Mouse (Mus musculus): ENCODE measurements around the gene B3galt2. TPM values are rescaled to one million over a fixed set of nuclear protein-coding genes. Genes with fewer than 3 reads are reported as not detected.
"Not testable (repeated sequence)": the region's sequence is repeated elsewhere in the genome, so short reads cannot be mapped to it uniquely, and the experiment has no call there.

B3galt2 gene
- polyA plus RNA-seq, 1 experiment from 2014 or later = 7.0 TPM

DNA sequence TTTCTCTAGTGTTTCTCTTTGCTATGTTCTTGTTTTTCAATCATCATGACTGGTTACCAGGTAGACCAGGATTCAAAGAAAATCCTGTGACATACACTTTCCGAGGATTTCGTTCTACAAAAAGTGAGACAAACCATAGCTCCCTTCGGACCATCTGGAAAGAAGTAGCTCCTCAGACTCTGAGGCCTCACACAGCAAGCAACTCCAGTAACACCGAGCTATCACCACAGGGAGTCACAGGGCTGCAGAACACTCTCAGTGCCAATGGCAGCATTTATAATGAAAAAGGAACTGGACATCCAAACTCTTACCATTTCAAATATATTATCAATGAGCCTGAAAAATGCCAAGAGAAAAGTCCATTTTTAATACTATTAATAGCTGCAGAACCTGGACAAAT, 5.8 kb downstream of the B3galt2 start:
- Histone ChIP-seq H3K4me2 (peak overlapping the region; percentile 36; the same call in 1 of the 2 replicates), H3K4me3 (no peak overlapping the region), H3K4me1 (peaks cover 11% of the 10 kb centered on the region; the same call in 1 of the 2 replicates), H3K27ac (no peak overlapping the region), H3K9me3 (no peaks in the 10 kb centered on the region), H3K9ac (no peak overlapping the region), H3K36me3 (replicated peaks) (no peaks in the 10 kb centered on the region), H3K27me3 (replicated peaks) (no peaks in the 10 kb centered on the region)
- no peak for ATAC-seq (replicated peaks)
- WGBS = 74% methylated on average over 4 of the region's 4 CpGs

DNA sequence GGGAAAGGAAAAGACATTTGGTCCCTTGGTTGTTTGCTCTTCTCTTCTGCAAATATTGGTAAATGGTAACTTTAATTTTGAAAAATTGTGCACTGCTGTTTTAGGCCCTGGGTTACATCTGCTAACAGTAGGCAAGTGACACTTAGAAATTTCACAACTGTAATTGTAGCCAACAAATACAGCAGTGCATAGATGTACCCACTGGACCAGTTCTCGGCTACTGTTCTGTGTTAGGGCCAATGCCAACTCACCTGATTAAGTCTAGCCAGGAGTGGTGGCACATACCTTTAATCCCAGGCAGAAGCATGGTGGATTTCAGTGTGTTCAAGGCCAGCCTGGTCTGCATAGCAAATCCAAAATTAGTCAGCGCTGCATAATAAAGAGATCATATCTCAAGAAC, 9.9 kb downstream of the B3galt2 start:
- no peak overlapping the region for H3K27ac ChIP-seq
- no peaks in the 10 kb centered on the region for H3K36me3 ChIP-seq (replicated peaks)
- no peak for ATAC-seq (replicated peaks)
- H3K4me2 ChIP-seq = no peak overlapping the region
- no peaks in the 10 kb centered on the region for H3K27me3 ChIP-seq (replicated peaks)
- no peak overlapping the region for H3K4me3 ChIP-seq
- peaks cover 10% of the 10 kb centered on the region; the same call in 1 of the 2 replicates for H3K4me1 ChIP-seq
- no peak overlapping the region for H3K9ac ChIP-seq
- H3K9me3 ChIP-seq = no peaks in the 10 kb centered on the region
- 95% methylated on average over 2 of the region's 2 CpGs for WGBS

DNA sequence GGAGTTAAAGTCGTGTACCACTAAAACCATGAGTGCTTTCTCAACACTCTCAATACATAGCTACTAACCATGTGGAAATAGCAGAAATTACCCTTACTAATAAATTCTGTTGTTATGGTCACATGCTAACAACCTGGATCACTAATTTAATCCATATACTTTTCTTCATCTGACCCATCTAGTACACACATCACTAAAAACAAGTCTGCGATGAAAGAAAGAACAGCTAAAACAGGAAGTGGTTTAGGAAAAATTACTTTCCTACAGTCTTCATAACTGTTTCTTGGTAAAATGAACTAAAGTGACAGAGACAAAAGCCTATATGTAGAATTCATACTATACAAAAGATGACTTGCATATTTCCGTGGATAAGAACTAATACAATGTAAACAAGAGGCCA, 13.2 kb downstream of the B3galt2 start:
- 89% methylated on average over 3 of the region's 3 CpGs for WGBS
- Histone ChIP-seq H3K9ac (no peak overlapping the region), H3K4me2 (no peak overlapping the region), H3K27me3 (replicated peaks) (no peaks in the 10 kb centered on the region), H3K36me3 (replicated peaks) (no peaks in the 10 kb centered on the region), H3K4me3 (no peak overlapping the region), H3K9me3 (no peaks in the 10 kb centered on the region), H3K4me1 (no peaks in the 10 kb centered on the region), H3K27ac (no peak overlapping the region)
- ATAC-seq (replicated peaks) = no peak

DNA sequence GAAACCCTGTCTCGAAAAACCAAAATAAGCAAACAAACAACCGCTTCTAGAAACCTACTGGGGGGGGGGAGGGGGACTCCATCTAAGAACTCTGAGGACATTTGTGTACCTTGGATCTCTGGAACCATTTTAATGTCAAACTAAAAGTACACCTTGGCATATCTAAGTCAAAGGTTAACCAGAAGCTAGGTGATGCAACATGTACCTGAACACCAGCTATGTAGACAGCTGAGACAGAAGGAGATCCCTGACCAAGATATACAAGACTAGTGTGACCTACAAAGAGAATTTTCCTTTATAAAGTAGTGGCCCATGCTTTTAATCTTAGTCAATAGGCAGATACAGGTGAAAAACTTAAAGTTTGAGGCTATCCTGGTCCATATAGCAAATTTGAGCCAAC, 22.7 kb downstream of the B3galt2 start:
- WGBS = 100% methylated on average over 2 of the region's 2 CpGs
- no peaks in the 10 kb centered on the region for H3K9me3 ChIP-seq
- no peak for ATAC-seq (replicated peaks)

GRCm38 (mm10) chr1:143664786-143665185, 24.3 kb downstream of the B3galt2 start:
- H3K27me3 ChIP-seq (replicated peaks); H3K27ac ChIP-seq; H3K4me1 ChIP-seq; H3K36me3 ChIP-seq (replicated peaks); ATAC-seq (replicated peaks); H3K9me3 ChIP-seq; H3K4me3 ChIP-seq; H3K4me2 ChIP-seq; H3K9ac ChIP-seq: not testable (repeated sequence)
- 93% methylated on average over 4 of the region's 4 CpGs for WGBS

More for the DNA sequence above, 22.7 kb downstream of the B3galt2 start:
- Histone ChIP-seq H3K27ac (no peak overlapping the region), H3K27me3 (replicated peaks) (no peaks in the 10 kb centered on the region), H3K4me2 (no peak overlapping the region), H3K4me3 (no peak overlapping the region), H3K4me1 (no peaks in the 10 kb centered on the region), H3K36me3 (replicated peaks) (0 out of 2 replicates have a peak, but pooled peaks cover 5% of the 10 kb centered on the region), H3K9ac (no peak overlapping the region)

DNA sequence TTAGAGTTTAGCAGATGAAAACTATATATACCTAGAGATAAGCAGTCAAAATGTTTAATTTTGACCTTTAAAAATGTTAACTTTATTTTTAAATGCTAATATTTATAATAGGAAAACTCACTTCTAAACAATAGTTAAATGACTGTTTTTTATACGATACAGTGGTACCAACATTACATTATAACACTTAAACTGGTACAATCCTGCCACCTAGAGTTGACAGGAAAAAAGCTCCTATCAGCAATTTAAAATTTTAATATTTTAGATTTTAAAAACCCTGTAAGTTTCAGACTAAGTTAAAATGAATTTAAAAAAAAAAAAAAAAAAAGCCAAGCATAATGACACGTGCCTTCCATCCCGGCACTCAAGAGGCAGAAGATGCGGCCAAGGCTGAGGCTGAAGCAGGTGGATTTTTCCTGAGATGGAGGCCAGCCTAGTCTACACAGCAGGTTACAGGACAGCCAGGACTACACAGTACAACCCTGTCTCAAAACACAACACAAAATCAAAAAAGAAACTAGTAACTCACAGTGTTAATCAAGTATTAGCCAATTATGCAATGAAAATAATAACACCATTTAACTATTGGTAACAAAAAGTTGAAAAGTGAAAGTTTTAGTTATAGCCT, 35.4 kb downstream of the B3galt2 start:
- Histone ChIP-seq H3K4me2 (no peak overlapping the region), H3K4me3 (no peak overlapping the region), H3K9me3 (no peaks in the 10 kb centered on the region), H3K27me3 (replicated peaks) (no peaks in the 10 kb centered on the region), H3K36me3 (replicated peaks) (peaks cover 8% of the 10 kb centered on the region), H3K9ac (no peak overlapping the region), H3K27ac (no peak overlapping the region), H3K4me1 (no peaks in the 10 kb centered on the region)
- WGBS = 87% methylated on average over 4 of the region's 4 CpGs
- no peak for ATAC-seq (replicated peaks)

DNA sequence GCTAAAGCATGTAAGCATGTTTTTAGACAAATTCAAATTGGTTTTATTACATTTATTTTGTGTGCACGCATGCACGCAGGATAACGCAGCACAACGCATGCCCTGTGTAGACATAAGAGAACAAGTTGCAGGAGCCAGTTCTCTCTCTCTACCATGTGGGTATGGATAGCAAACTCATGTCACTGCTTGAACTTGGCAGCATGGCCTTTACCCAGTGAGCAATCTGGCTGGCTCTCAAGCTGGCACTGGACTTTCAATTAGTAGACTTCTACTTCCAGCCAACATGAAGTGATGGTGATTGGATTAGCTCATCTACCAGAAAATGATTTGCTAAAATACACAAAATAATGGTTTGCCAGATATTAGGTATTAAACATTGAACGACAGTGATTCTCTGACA, 40.6 kb downstream of the B3galt2 start:
- Histone ChIP-seq H3K36me3 (replicated peaks) (0 out of 2 replicates have a peak, but pooled peaks cover 3% of the 10 kb centered on the region), H3K27ac (no peak overlapping the region), H3K4me3 (no peak overlapping the region), H3K9me3 (no peaks in the 10 kb centered on the region), H3K4me2 (no peak overlapping the region), H3K4me1 (no peaks in the 10 kb centered on the region), H3K27me3 (replicated peaks) (no peaks in the 10 kb centered on the region), H3K9ac (no peak overlapping the region)
- no peak for ATAC-seq (replicated peaks)
- WGBS = 94% methylated on average over 5 of the region's 5 CpGs

- Histone ChIP-seq H3K36me3 (replicated peaks) (peaks cover 13% of the 10 kb centered on the region), H3K9ac (no peak overlapping the region), H3K9me3 (no peaks in the 10 kb centered on the region), H3K4me1 (no peaks in the 10 kb centered on the region), H3K27ac (no peak overlapping the region), H3K27me3 (replicated peaks) (no peaks in the 10 kb centered on the region), H3K4me2 (no peak overlapping the region), H3K4me3 (no peak overlapping the region)
- ATAC-seq (replicated peaks) = no peak
- WGBS = 88% methylated on average over 3 of the region's 3 CpGs
Observed at GRCm38 (mm10) chr1:143684849-143685248, 44.4 kb downstream of the B3galt2 start.

- H3K27ac ChIP-seq = peak overlapping the region; percentile 96; the same call in 1 of the 2 replicates
- H3K27me3 ChIP-seq (replicated peaks) = no peaks in the 10 kb centered on the region
- under 1% methylated on average over 13 of the region's 13 CpGs for WGBS
- H3K4me1 ChIP-seq = peaks cover 21% of the 10 kb centered on the region
- H3K9me3 ChIP-seq = no peaks in the 10 kb centered on the region
- ATAC-seq (replicated peaks) = no peak
- H3K36me3 ChIP-seq (replicated peaks) = no peaks in the 10 kb centered on the region
- peak overlapping the region; percentile 89 for H3K9ac ChIP-seq
- peak overlapping the region; percentile 96 for H3K4me3 ChIP-seq
- peak overlapping the region; percentile 85 for H3K4me2 ChIP-seq
Observed at GRCm38 (mm10) chr1:143701736-143702135, 61.3 kb downstream of the B3galt2 start.

DNA sequence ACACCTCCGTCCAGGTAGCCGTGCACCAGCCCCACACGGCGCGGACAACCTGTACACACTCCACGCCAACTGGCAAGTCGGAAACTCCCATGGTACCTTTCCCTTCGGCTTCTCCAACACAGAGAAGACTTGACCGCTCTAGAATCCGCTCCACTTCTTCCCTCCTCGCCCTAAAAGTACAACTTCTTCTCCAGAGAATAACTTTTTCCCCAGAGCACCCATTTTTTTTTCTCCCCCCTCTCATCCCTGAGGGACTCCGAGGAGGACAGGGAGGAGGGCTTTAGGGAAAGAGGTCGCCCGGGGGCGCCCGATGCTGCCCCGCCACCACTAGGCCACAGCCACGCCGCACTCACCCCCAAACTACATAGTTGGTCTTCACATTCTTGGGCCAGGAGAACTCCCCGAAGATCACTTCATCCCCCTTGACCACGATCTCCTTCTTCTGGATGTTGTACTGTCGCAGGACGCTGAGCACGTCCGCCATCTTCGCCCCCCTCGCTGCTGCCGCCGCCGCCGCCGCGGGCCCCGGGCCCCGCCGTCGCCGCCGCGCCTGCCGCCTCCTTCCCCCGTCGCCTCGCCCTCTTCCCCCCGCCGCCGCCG, 61.8 kb downstream of the B3galt2 start:
- ATAC-seq (replicated peaks) = peak; percentile 67
- peak overlapping the region; percentile 96 for H3K4me3 ChIP-seq
- WGBS = under 1% methylated on average over 37 of the region's 48 CpGs

DNA sequence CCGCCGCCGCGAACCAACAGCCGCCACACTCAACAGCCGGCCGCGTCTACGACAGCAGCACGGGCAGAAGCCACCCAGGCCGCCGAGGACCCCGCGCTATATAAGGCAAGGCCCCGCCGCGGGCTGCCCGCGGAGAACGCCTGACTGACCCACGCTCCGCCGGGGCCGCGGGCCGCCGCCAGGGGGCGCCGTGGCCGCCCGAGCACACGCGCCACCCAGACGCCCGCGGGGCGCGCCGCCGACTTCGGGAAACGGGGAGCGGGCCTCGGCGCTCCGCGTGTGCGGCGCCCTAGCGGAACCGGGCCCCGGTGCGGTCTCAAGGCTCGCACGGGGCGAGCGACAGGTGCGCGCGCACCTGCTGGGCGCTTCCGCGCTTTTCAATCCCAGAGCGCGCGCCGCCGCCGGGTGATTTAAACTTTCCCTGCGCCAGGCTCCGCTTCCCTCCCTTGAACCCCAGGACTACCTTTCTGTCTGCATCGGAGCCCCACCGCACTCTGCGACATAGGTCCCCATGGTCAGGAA, 62.3 kb downstream of the B3galt2 start, which contains the start of gene Cdc73:
TSS of gene Cdc73 (minus strand) at position 153 of the 522 bp plus-strand sequence.
- peak; percentile 100 for ATAC-seq (replicated peaks)
- Histone ChIP-seq H3K36me3 (replicated peaks) (no peaks in the 10 kb centered on the region), H3K4me3 (peak within 1 kb of the TSS; percentile 96), H3K9ac (peak within 1 kb of the TSS; percentile 89), H3K9me3 (no peaks in the 10 kb centered on the region), H3K27me3 (replicated peaks) (no peaks in the 10 kb centered on the region), H3K4me2 (peak within 1 kb of the TSS; percentile 85), H3K4me1 (peaks cover 21% of the 10 kb centered on the region), H3K27ac (peak within 1 kb of the TSS; percentile 96)
- WGBS = under 1% methylated on average over 74 of the region's 74 CpGs

More for the DNA sequence above, 61.8 kb downstream of the B3galt2 start:
- Histone ChIP-seq H3K4me2 (peak overlapping the region; percentile 85), H3K9me3 (no peaks in the 10 kb centered on the region), H3K9ac (peak overlapping the region; percentile 89), H3K4me1 (peaks cover 21% of the 10 kb centered on the region), H3K27me3 (replicated peaks) (no peaks in the 10 kb centered on the region), H3K36me3 (replicated peaks) (no peaks in the 10 kb centered on the region), H3K27ac (peak overlapping the region; percentile 96)
